Mouse (Mus musculus) cerebral cortex, adult 2 months (tissue): ENCODE results near the gene Kndc1.

Source experiments
- WGBS: fragments of 180-500 bp; shearing (Covaris S2); methylation state at CpG from one replicate; pipeline ENCODE4 v1.1.7; 2018; 5-methylcytosine and 5-hydroxymethylcytosine counted together

Kndc1 gene

GRCm38 (mm10) chr7:139951079-139951478 is 56.6 kb downstream of the Kndc1 start:
- 6% methylated on average over 16 of the region's 16 CpGs for WGBS

DNA sequence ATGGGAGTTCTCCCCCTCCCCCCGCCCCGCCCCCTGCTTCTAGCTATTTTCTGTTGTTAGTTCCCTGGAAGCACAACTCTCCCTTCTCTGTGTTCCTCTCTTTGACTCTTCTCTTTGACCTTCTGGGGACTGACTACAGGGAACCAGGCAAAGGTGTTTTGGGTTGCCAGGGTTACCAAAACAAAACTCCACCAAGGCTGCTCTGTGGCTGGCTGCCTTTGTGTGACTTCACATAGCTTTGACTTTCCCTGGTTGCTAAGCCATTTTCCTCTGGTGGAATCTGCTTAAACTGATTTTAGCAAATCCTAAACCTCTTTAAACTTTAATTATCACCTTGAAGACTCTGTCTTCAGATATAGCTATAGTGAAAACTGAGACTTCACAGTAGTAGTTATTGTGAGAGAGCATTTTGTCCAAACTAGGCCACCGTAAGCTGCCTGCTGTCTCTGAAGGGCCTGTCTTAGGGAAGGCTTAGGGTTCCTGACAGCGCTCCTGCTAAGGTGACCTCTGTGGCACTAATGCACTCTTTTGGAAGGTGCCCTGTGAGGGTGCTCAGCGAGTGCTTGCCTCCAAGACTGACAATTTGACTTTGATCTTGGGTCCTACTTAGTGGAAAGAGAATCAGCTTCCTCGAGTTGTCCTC is 57.6 kb downstream of the Kndc1 start:
- WGBS, result 89% methylated on average over 6 of the region's 6 CpGs

DNA sequence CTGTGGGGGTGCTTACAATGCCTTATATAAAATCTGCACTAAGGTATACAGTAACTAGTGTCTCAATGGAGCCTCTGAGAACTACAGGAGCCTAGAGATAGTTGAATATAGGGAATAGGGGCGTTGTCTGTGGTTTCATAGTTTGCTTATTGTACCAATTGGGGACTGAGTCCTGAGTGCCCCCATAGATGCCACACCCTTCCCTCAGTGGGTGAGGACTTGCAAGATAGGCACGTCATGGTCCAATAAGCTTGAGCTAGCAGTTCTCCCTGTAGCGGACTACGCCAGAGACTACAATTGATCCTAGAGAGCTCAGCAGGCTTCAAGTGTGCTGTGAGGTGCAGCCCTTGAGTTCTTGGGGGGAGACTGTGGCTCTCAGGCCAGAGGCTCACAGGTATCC is 61.0 kb downstream of the Kndc1 start:
- 95% methylated on average over 4 of the region's 4 CpGs for WGBS

DNA sequence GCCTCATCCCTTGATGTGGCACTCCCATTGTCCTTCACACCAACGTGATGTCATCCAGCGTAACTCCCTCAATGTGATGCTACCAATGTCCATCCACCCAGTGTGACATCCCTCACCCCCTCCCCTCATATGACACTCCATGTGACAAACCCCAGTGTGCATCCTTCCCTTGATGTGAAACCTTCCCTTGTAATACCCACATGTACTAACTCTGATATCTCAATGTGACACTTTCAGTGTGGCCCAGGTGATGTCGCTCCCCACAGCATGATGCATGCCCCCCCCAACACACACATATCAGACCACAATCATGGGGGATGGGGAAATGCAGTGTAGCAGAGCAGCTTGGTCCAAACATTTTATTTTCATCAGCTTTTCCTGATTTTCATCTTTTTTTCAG is 62.2 kb downstream of the Kndc1 start:
- WGBS, result 85% methylated on average over 3 of the region's 3 CpGs

- WGBS, result 80% methylated on average over 11 of the region's 11 CpGs
Observed at GRCm38 (mm10) chr7:139957437-139957836, 62.9 kb downstream of the Kndc1 start.

- WGBS, result 58% methylated on average over 11 of the region's 11 CpGs
Observed at GRCm38 (mm10) chr7:139957958-139958357, 63.5 kb downstream of the Kndc1 start.

GRCm38 (mm10) chr7:139961141-139961540 is 66.6 kb downstream of the Kndc1 start:
- 93% methylated on average over 10 of the region's 10 CpGs for WGBS

DNA sequence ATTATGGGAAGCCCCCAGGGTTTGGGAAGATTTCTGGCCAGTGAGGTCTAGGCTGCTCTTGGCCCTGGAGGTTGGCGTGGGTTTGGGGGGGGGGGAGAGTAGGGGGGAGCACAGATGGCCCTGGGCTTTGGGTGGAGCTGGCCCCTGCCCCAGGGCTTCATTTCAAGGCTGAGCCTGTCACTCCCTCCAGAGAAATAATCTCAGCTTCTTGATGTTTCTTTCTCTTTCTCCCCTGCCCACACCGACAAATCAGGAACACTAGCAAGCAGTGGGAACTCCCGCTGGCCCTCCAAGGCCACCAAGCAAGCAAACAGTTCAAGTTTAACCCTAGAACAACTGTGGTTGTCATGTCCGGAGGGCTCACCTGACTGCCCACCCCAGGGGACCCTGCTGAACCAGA is 69.3 kb downstream of the Kndc1 start:
- WGBS, result 58% methylated on average over 4 of the region's 4 CpGs

- WGBS, result 41% methylated on average over 4 of the region's 4 CpGs
Observed at GRCm38 (mm10) chr7:139967175-139967574, 72.7 kb downstream of the Kndc1 start.

DNA sequence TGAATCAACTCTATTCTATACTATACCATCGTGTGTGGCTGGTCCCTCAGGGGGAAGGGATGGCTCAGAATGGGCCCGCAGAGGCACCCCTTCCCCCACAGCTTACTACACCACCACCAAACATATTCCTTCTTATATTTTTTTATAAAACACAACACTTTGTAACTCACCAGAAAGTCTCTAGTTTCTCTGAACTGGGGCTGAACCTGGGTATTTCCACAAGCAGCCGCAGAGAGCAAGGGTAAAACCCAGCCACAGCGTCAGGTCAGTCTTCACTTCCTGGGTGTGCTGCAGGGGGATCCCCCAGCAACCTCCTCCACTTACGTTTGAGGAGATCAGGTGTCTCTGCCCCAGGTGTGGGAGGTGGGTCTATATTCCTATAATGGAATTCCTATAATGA is 73.9 kb downstream of the Kndc1 start:
- 59% methylated on average over 5 of the region's 5 CpGs for WGBS

- 41% methylated on average over 10 of the region's 10 CpGs for WGBS
Observed at GRCm38 (mm10) chr7:139969348-139970130, 75.0 kb downstream of the Kndc1 start.

GRCm38 (mm10) chr7:139970216-139970919 is 75.9 kb downstream of the Kndc1 start:
- 91% methylated on average over 10 of the region's 10 CpGs for WGBS

DNA sequence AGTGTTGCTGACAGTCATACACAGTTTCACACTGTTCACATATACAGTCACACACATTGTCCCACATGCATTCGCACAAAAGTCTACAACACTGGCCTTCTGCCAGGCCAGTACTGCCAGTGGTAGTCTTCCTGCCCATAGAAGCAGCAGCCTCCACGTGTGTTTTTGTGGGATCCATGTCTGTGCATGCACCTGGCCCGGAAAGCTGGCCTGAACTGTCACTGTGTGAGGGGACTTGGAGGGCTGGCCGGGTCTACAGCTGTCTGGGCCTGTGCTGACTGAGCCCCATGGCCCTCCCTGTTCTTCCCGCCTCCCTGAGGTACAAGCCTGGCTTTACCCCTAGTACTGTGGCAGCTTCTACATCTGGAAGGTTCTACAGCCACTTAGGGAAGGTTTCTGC is 76.5 kb downstream of the Kndc1 start:
- 68% methylated on average over 5 of the region's 5 CpGs for WGBS

DNA sequence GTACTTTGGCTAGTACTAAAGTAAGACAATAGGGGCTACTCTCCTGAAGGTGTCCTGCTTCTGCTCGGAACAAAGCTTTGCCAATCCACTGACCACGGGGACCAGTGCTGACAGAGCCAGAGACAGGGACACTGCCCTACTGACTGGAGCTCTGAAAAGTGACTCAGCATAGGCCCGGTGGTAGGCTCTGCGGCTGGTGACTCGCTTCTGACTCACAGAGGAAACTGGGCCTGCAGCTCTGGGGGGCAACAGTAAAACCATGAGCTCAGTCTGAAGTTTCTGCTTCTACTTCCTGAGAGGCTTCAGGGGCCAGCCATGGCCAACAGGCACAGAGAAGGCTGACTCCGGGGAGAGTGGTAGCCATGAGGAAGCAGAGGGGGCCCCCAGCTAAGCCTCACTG is 76.9 kb downstream of the Kndc1 start:
- WGBS, result 44% methylated on average over 6 of the region's 6 CpGs

GRCm38 (mm10) chr7:139974307-139974706 is 79.8 kb downstream of the Kndc1 start:
- WGBS, result 87% methylated on average over 10 of the region's 10 CpGs

GRCm38 (mm10) chr7:139975471-139975870 is 81.0 kb downstream of the Kndc1 start:
- 72% methylated on average over 5 of the region's 5 CpGs for WGBS

GRCm38 (mm10) chr7:139978278-139978892 is 83.9 kb downstream of the Kndc1 start, which contains the start of gene 6430531B16Rik:
Gene 6430531B16Rik (minus strand): TSS chr7:139978755.
- WGBS, result 4% methylated on average over 32 of the region's 32 CpGs

DNA sequence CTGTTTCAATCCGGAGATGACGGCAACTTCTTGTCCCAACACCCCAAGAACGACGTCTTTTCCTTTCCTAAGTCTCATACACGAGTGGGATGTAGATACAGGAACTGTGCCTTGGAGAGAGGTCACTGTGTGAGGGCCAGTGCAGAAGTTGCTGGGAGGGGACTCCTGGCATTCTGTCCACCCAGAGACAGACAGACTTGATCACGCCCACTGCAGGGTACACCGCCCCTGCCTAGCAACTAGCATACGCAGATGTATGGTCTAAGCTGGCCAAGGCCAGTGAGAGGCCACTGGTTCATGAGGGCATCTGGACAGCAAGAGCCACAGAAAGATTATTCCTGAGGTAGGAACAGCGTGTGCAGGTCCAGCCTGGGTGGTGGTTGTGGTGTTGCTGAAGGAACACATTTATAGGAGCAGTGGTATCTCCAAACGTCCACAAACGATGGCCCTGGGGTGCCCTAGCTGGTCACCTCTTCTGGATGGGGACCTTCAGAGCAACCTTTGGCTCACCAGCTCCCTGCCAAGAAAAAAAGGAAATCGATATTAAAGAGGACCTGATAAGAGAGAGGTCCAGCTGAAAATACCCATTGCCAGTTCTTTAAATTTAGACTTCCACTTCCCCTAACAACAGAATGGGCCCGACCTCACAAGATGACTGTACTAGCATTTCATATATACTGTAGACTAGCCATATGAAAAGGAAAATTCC is 84.7 kb downstream of the Kndc1 start:
- 28% methylated on average over 13 of the region's 13 CpGs for WGBS

DNA sequence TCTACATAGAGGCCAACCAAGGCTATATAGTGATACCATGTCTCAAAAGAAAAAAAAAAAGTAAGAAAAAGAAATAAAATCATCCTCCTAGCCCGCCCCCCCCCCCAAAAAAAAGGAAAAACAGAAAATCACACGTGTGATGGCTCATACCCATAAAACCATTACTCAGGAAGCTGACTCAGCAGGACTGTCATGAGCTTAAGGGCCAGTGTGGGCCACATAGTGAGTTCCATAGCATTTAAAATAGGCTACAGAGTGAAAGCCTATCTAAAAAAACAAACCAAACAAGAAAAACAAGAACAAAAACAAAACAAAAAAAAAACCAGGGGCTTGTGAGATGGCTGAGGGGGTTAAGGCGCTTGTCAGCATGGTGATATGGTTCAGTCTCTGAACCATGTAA is 86.3 kb downstream of the Kndc1 start:
- WGBS, result 71% methylated on average over 3 of the region's 3 CpGs

- WGBS, result 83% methylated on average over 11 of the region's 11 CpGs
Observed at GRCm38 (mm10) chr7:139982058-139982457, 87.6 kb downstream of the Kndc1 start.

DNA sequence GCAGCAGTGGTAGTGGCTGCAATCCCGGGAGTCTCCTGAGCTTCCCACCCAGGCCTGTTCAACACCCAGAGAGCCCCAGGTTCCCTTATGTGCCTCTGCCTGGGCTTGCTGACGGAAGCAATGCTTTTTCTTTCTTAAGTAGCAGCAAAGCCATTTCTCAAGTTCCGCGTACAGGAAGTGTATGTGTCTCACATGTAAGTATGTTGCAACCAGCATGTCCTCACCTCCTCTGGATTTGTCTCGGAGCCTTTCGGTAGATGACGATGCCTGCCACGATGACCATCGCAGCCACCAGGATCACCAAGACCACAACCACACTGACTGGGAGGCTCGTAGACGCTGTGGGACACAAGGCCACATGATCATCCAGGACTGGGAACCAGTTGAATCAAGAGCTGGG is 90.0 kb downstream of the Kndc1 start:
- 90% methylated on average over 11 of the region's 11 CpGs for WGBS

GRCm38 (mm10) chr7:139988272-139988671 is 93.8 kb downstream of the Kndc1 start:
- 79% methylated on average over 9 of the region's 9 CpGs for WGBS
